Mouse (Mus musculus): ENCODE data around the gene Gtf3a. TPM values are rescaled to one million over a fixed set of nuclear protein-coding genes. Genes with fewer than 3 reads are reported as not detected.
A peak's percentile ranks its signal among the peaks of the same experiment; 100 is the strongest.

The Gtf3a gene
- polyA plus RNA-seq, 1 experiment = 40.8 TPM

DNA sequence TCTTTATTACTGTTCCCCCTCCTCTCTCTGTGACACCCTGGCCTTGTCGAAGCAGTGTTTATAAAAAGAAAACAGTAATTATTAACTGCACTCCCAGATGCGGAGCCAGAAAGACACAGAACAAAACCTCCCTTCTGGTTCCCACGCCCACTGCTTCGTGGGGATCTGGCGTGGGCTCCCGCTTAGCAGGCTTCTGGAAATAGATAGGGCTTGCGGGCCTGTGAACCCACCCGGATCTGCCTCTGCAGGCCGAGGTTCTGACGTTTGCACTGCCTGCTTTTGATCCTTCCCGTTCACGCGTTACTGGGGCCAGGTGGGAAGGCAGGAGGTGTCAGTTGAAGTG, 26.3 kb downstream of the Gtf3a start:
- H3K4me1 ChIP-seq (ENCODE audit: control insufficient read depth, insufficient read depth, low read length) = no peaks in the 10 kb centered on the region
- H3K27ac ChIP-seq (ENCODE audit: insufficient read depth, low read depth, low read length) = no peak overlapping the region
- TF ChIP-seq CTCF (IDR thresholded peaks at IDR 0.05; ENCODE audit: low read depth, low read length) = no peak
- no peak for TF ChIP-seq POLR2A (IDR thresholded peaks at IDR 0.05; ENCODE audit: borderline replicate concordance, low read depth, low read length)
- H3K4me3 ChIP-seq (ENCODE audit: insufficient read depth, low read length) = no peak overlapping the region

DNA sequence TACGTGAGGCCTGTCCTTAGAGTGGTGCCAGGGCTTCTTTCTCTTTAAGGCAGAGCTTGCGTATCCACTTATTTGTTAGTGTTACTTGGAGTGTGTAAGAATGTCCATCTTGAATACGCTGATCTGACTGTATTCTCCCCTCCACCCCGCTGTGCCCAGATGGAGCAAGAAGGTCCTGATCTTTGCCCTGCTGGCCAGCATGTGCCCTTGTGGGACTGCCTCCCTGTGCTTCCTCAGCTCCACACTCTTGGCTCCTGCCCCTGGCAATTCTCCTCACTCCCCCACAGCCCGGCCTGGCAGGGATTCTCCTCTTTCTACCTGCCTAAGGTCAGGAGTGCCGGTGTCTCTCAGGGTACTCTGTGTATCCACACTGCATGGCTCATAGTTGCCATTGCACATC, 32.9 kb downstream of the Gtf3a start:
- Histone ChIP-seq H3K4me3 (ENCODE audit: insufficient read depth, low read length) (no peak overlapping the region), H3K27ac (ENCODE audit: insufficient read depth, low read depth, low read length) (no peak overlapping the region), H3K4me1 (ENCODE audit: control insufficient read depth, insufficient read depth, low read length) (no peaks in the 10 kb centered on the region)
- TF ChIP-seq CTCF (IDR thresholded peaks at IDR 0.05; ENCODE audit: low read depth, low read length) = no peak
- no peak for TF ChIP-seq POLR2A (IDR thresholded peaks at IDR 0.05; ENCODE audit: borderline replicate concordance, low read depth, low read length)

GRCm38 (mm10) chr5:146983216-146983615, 34.8 kb downstream of the Gtf3a start:
- Histone ChIP-seq H3K27ac (ENCODE audit: insufficient read depth, low read depth, low read length) (no peak overlapping the region), H3K4me3 (ENCODE audit: insufficient read depth, low read length) (no peak overlapping the region), H3K4me1 (ENCODE audit: control insufficient read depth, insufficient read depth, low read length) (no peaks in the 10 kb centered on the region)
- no peak for TF ChIP-seq POLR2A (IDR thresholded peaks at IDR 0.05; ENCODE audit: borderline replicate concordance, low read depth, low read length)
- peak; percentile 68 for TF ChIP-seq CTCF (IDR thresholded peaks at IDR 0.05; ENCODE audit: low read depth, low read length)

GRCm38 (mm10) chr5:146985725-146986433, 37.4 kb downstream of the Gtf3a start:
- H3K27ac ChIP-seq (ENCODE audit: insufficient read depth, low read depth, low read length) = no peak overlapping the region
- no peaks in the 10 kb centered on the region for H3K4me1 ChIP-seq (ENCODE audit: control insufficient read depth, insufficient read depth, low read length)
- H3K4me3 ChIP-seq (ENCODE audit: insufficient read depth, low read length) = no peak overlapping the region
- TF ChIP-seq POLR2A (IDR thresholded peaks at IDR 0.05; ENCODE audit: borderline replicate concordance, low read depth, low read length) = no peak
- no peak for TF ChIP-seq CTCF (IDR thresholded peaks at IDR 0.05; ENCODE audit: low read depth, low read length)

GRCm38 (mm10) chr5:146987588-146987987, 39.1 kb downstream of the Gtf3a start:
- H3K4me3 ChIP-seq (ENCODE audit: insufficient read depth, low read length) = no peak overlapping the region
- TF ChIP-seq CTCF (IDR thresholded peaks at IDR 0.05; ENCODE audit: low read depth, low read length) (no peak), POLR2A (IDR thresholded peaks at IDR 0.05; ENCODE audit: borderline replicate concordance, low read depth, low read length) (no peak)
- no peak overlapping the region for H3K27ac ChIP-seq (ENCODE audit: insufficient read depth, low read depth, low read length)
- H3K4me1 ChIP-seq (ENCODE audit: control insufficient read depth, insufficient read depth, low read length) = no peaks in the 10 kb centered on the region

GRCm38 (mm10) chr5:146989051-146989450, 40.6 kb downstream of the Gtf3a start:
- H3K27ac ChIP-seq (ENCODE audit: insufficient read depth, low read depth, low read length) = no peak overlapping the region
- H3K4me3 ChIP-seq (ENCODE audit: insufficient read depth, low read length) = no peak overlapping the region
- no peak for TF ChIP-seq POLR2A (IDR thresholded peaks at IDR 0.05; ENCODE audit: borderline replicate concordance, low read depth, low read length)
- TF ChIP-seq CTCF (IDR thresholded peaks at IDR 0.05; ENCODE audit: low read depth, low read length) = no peak
- no peaks in the 10 kb centered on the region for H3K4me1 ChIP-seq (ENCODE audit: control insufficient read depth, insufficient read depth, low read length)

GRCm38 (mm10) chr5:146993509-146993908, 45.1 kb downstream of the Gtf3a start:
- no peak overlapping the region for H3K27ac ChIP-seq (ENCODE audit: insufficient read depth, low read depth, low read length)
- no peaks in the 10 kb centered on the region for H3K4me1 ChIP-seq (ENCODE audit: control insufficient read depth, insufficient read depth, low read length)
- no peak overlapping the region for H3K4me3 ChIP-seq (ENCODE audit: insufficient read depth, low read length)
- TF ChIP-seq CTCF (IDR thresholded peaks at IDR 0.05; ENCODE audit: low read depth, low read length) (no peak), POLR2A (IDR thresholded peaks at IDR 0.05; ENCODE audit: borderline replicate concordance, low read depth, low read length) (no peak)

DNA sequence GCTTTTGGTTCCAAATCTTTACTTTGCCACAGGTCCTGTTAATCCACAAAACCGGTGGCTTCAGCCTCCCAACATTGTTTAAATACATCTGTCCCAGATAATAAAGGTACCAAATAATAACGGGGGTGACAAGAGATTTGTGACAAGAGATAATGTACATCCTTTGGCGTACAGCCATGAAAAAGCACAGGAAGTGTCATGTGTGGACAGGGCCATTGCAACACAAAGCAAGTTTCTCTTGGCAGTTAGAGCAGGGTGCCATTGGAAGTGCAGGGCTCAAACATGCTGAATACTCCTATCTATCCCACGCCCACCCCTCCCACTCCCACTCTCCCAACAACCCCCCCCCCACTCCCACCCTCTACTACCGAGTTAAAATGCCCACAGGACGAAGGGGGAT, 46.5 kb downstream of the Gtf3a start:
- H3K4me3 ChIP-seq (ENCODE audit: insufficient read depth, low read length) = no peak overlapping the region
- no peak overlapping the region for H3K27ac ChIP-seq (ENCODE audit: insufficient read depth, low read depth, low read length)
- H3K4me1 ChIP-seq (ENCODE audit: control insufficient read depth, insufficient read depth, low read length) = no peaks in the 10 kb centered on the region
- TF ChIP-seq CTCF (IDR thresholded peaks at IDR 0.05; ENCODE audit: low read depth, low read length) (no peak), POLR2A (IDR thresholded peaks at IDR 0.05; ENCODE audit: borderline replicate concordance, low read depth, low read length) (no peak)

- TF ChIP-seq POLR2A (IDR thresholded peaks at IDR 0.05; ENCODE audit: borderline replicate concordance, low read depth, low read length) (no peak), CTCF (IDR thresholded peaks at IDR 0.05; ENCODE audit: low read depth, low read length) (no peak)
- H3K4me3 ChIP-seq (ENCODE audit: insufficient read depth, low read length) = no peak overlapping the region
- H3K4me1 ChIP-seq (ENCODE audit: control insufficient read depth, insufficient read depth, low read length) = no peaks in the 10 kb centered on the region
- H3K27ac ChIP-seq (ENCODE audit: insufficient read depth, low read depth, low read length) = no peak overlapping the region
Observed at GRCm38 (mm10) chr5:146996812-146997211, 48.4 kb downstream of the Gtf3a start.

DNA sequence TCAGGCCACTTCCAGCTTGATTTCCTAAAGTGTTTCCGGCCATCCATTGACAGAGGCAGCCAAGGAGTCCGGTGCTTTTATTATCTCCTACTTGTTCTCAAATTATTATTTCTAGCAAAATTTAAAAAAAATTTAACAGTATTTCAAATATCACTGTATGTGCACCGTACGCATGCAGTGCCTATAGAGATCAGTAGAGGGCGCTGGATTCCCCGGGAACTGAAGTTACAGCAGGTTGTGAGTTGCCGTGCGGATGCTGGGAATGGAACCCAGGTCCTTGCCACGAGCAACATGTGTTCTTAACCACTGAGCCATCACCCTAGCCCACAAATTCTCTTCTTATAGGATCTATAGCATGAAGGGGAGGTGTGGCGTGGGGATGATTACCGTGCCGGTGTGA, 50.3 kb downstream of the Gtf3a start:
- Histone ChIP-seq H3K4me3 (ENCODE audit: insufficient read depth, low read length) (no peak overlapping the region), H3K4me1 (ENCODE audit: control insufficient read depth, insufficient read depth, low read length) (no peaks in the 10 kb centered on the region), H3K27ac (ENCODE audit: insufficient read depth, low read depth, low read length) (no peak overlapping the region)
- TF ChIP-seq POLR2A (IDR thresholded peaks at IDR 0.05; ENCODE audit: borderline replicate concordance, low read depth, low read length) (no peak), CTCF (IDR thresholded peaks at IDR 0.05; ENCODE audit: low read depth, low read length) (no peak)

All from bone marrow macrophage, adult 2 months (primary cell).